Mouse (Mus musculus): ENCODE measurements around the gene Ttbk1.
"Not testable (repeated sequence)": the region's sequence is repeated elsewhere in the genome, so short reads cannot be mapped to it uniquely, and the experiment has no call there.

Gene Ttbk1

DNA sequence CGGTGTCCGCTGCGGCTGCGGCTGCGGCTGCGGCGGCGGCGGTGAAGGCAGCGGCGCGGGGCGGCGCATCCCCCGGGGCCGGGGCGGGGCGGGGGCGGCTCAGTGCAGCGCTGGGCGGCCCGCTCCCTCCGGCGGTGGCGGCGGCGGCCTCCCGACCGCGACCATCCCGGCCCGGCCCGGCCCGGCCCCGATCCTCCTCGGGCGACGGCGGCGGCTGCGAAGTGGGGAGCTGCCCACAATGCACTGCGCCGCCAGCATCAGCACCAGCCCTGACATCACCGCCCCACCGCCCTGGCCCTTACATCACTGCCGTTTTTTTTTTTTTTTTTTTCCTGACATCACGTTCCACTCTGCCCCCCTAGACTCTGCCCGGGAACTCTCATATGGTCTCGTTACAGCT is at the start of gene Ttbk1:
Ttbk1 (minus strand) TSS at position 245 of the 400 bp plus-strand sequence.
- no peak for DNase-seq (ENCODE audit: low spot score in 2 of 2)

- peak; percentile 68 to 90 for DNase-seq (ENCODE audit: low spot score in 2 of 2)
These were observed 38.3 kb upstream of the Ttbk1 start for GRCm38 (mm10) chr17:46525579-46526307.

GRCm38 (mm10) chr17:46525065-46525464 is 37.6 kb upstream of the Ttbk1 start:
- peak in 1 of 2 experiments; percentile 60 for DNase-seq (ENCODE audit: low spot score in 2 of 2)

DNA sequence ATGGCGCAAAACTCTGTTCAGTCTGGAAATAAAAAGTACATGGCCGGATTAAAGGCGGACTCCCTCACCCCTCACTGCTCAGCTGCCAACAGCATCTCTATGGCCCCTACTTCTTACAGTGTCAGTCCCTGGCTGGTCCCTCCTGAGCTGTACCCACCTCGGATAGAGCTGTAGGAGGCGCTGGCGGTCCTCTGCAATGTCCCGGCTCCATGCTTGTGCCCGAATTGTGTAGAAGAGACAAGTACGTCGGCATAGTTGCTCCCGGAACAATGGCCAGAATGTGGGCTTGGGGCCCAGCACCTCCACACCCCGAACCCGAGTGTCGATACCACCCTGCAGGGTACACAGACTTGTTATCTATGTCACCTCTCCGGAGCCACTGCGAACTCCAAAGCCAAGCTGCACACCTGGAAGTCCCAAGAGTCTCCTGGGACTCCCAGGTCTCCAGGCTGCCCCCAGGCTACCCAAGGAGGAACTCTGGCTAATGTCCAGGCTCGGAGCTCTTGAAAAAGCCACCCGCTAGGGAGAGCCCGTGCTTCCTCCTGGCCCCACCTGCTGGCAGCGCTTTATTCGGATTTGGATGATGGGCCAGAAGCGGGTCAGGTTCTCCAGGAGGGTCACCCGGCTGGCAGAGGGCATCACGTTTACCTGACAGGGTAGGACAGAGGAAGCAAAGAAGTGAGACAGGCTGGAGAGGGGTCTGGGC is 34.6 kb upstream of the Ttbk1 start:
- DNase-seq (ENCODE audit: low spot score in 2 of 2): peak in 1 of 2 experiments; percentile 56

DNA sequence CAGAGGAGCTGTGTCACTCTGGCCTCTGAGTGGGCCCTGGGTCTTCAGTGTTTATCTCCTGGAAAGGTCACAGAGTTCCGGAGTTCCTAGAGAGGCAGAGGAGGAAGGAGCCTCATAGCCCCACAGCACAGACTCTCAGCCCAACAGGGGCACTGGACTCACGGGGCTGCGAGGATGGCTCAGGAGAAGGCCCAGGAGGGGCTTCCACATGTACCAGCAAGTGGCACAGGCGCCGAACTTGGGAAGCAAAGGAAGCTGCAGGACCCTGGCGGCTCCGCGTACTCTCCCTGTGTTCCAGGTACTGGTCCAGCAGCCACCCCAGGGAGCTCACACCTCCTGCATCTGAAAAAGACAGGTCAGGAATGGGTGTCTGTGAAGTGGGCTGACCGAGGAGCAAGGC is 33.7 kb upstream of the Ttbk1 start:
- DNase-seq (ENCODE audit: low spot score in 2 of 2): peak in 1 of 2 experiments; percentile 60

DNA sequence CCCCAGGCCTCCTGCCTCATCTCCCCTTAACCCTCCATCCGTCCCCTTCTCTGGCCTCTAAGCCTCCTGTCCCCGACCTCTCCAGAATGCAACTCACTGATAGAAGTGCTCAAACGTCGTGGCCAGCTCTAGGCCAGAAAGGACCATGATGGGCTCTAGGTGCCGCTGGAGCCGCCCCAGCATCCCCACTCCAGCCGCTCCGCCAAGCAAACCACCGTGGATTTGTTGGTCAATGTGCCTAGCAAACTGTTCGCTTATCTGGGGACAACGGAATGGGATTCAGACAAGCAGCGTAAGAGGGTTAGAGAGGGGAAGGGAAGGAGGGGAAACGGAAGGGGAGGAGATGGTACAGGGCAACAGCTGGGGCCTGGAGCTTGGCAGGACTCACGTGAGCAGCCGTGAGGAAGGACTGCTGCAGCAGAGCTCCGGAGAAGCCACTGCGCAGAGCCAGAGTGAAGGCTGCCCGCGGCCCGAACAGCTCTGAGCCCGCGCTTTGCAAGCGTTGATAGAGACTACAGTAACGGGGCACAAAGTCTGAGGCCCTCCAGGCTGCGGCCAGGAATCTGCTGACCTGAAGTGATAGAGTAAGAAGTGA is 33.0 kb upstream of the Ttbk1 start:
- DNase-seq (ENCODE audit: low spot score in 2 of 2): peak in 1 of 2 experiments; percentile 56

DNA sequence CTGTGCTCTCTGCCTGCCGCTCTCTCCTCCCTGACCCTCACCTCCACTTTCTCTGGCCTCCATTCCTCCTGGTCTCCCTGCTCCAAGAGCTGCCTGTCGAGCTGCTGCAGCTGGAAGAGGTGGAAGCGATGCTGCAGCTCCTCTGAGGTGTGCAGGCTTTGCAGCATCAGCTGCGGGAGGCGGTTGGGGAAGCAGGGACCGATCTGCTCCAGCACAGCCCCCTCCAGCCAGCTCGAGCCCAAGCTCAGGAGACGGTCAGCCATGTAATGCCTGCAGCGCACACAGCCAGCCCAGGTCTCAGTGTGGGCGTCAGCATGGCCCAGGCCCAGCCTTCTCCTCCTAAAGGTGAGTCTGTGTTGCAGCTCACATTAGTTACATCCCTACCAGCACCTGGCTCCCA is 32.5 kb upstream of the Ttbk1 start:
- DNase-seq (ENCODE audit: low spot score in 2 of 2): peak in 1 of 2 experiments; percentile 57

DNA sequence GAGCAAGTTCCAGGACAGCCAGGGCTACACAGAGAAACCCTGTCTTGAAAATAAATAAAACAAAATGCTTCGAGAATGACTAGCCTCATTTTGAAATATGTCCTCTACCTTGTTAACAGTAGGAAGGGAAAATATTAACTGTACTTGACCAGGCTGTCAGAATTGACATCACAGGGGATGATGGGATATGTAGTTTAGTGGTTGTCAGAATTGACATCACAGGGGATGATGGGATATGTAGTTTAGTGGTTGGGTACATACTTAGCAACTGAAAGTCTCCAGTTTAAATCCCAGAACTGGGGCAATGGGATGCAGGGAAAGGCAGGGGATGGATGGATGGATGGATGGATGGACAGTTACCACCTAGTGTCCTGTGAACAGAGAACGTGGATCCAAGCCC is 25.9 kb upstream of the Ttbk1 start:
- DNase-seq (ENCODE audit: low spot score in 2 of 2): no peak

- DNase-seq (ENCODE audit: low spot score in 2 of 2): no peak
These were observed 23.7 kb upstream of the Ttbk1 start for GRCm38 (mm10) chr17:46511059-46511710.

- DNase-seq (ENCODE audit: low spot score in 2 of 2): no peak
These were observed 18.1 kb upstream of the Ttbk1 start for GRCm38 (mm10) chr17:46505617-46506016.

GRCm38 (mm10) chr17:46503847-46504638 is 16.6 kb upstream of the Ttbk1 start:
- no peak for DNase-seq (ENCODE audit: low spot score in 2 of 2)

DNA sequence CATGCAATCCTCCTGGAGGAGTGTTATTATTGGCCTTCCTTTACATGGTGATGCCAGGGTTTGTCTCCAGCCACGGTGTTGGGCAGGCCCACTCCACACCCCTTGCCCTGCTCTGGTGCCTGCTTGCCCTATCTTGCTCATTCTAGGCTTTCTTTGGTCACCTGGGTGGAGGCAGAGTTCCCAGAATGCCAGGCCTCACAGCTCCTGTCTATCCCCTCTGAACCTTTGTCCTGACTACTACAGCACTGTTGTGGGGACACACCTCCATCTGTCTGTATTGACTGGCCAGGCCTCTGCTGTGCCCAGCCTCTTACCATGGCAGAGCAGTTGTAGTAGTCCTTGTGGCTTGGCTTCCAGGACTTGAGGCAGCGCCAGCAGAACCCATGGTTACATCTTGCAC is 15.3 kb upstream of the Ttbk1 start:
- no peak for DNase-seq (ENCODE audit: low spot score in 2 of 2)

- no peak for DNase-seq (ENCODE audit: low spot score in 2 of 2)
These were observed 10.5 kb upstream of the Ttbk1 start for GRCm38 (mm10) chr17:46497956-46498355.

DNA sequence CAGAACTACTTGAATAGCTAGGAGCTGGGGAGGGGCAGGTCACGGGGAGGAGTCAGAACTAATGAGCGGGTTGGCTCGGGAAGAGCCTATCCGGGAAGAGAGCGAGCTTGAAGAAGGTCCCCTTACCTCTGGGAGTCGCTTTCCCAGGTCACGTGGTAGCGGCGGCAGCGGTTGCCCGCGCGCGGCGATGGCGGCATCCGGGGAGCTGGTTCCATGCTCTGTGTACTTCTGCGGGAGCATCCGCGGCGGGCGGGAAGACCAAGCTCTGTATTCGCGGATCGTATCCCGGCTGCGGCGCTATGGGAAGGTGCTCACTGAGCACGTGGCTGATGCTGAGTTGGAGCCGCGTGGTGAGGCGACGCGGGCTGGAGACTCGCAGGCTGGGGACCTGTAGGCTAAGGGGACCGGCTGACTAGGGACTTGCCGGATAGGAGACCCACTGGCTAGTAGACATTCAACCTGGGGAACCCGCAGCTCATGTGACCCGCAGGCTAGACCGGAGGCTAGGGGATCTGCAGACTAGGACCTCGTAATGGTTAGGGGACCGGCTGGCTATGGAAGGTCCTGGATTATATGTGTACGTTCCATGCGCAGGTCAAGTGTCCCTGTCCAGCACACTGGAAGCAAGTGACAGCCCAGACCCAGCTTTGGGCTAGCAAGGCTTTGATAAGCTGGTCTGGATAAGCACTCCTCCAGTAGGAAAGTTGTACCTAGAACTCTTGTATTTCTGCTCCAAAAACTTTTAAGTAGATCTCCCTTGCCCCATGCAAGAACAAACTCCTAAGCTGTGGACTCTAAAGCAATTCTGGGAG is 9.4 kb upstream of the Ttbk1 start, which contains the start of gene Dnph1:
Dnph1 (plus strand) TSS at position 89 of the 812 bp plus-strand sequence.
- peak; percentile 60 to 79 for DNase-seq (ENCODE audit: low spot score in 2 of 2)

DNA sequence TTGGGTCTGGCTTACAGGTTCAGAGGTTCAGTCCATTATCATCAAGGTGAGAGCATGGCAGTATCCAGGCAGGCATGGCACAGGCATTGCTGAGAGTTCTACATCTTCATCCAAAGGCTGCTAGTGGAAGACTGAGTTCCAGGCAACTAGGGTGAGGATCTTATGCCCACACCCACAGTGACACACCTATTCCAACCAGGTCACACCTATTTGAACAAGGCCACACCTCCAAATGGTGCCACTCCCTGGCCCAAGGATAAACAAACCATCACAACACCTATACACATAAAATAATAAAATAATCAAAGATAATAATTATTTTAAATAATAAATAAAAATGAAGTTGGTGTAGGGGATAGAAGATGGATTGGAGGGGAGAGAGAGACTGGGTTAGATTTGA is 8.6 kb upstream of the Ttbk1 start:
- not testable (repeated sequence) for DNase-seq (ENCODE audit: low spot score in 2 of 2)

DNA sequence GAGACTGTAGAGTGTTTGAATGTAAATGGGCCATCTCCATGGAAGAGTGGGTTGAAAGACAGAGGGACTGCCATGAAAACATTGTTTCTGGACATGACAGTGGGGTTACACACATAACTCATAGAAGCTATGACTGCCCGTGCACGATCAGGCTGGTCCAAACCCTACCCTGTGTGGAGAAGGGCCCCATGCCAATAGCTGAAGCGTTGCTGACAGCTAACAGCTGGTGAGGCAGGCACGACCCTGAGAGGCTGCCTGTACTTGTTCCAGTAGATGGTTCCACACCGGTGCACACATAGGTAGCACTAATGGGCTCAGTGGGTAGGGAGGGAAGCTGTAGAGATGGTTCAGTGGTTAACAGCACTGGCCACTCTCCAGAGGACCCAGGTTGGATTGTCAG is 8.0 kb upstream of the Ttbk1 start:
- no peak for DNase-seq (ENCODE audit: low spot score in 2 of 2)

DNA sequence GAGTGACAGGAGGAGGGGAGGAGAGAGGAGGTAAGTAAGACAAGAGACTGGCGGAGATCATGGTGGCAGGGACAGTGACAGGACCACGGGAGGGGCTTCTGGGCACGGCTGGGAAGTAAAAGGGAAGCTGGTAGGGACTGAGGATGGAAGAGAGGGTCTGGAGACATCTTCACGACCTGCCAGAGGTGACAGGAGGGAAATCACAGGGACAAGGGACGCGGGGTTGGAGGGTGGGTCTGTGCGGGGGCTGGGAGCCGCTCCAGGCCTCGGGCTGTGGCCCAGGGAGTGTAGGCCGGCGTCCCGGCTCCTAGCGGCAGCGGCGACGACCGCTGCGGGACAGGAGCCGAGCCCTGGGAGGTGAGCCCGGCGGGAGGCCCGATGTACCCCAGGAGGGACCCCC is 480 bp downstream of the Ttbk1 start:
- no peak for DNase-seq (ENCODE audit: low spot score in 2 of 2)

- DNase-seq (ENCODE audit: low spot score in 2 of 2): no peak
These were observed 3.0 kb downstream of the Ttbk1 start for GRCm38 (mm10) chr17:46484461-46484875.

GRCm38 (mm10) chr17:46484021-46484431 is 3.4 kb downstream of the Ttbk1 start:
- DNase-seq (ENCODE audit: low spot score in 2 of 2): no peak

DNA sequence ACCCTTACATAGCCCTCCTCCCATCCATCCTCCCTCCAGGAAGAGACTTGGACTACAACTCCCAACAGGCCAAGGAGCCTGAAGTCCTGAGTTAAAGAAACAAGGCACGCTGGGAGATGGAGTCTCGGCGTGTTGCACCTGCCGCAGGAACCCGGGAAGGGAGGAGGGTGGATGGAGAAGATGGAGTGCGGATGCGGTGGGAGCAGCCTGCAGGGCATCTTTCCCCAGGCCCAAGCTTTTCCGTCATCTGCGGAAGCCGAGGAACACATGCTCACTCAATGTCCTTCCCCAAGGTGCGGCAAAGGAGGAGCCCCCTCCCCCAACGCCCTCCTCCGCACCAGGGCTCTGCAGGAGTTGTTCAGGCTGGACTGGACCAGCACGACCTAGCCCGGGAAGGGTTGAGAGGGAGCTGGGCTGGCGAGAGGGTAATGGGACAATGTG is 3.9 kb downstream of the Ttbk1 start:
- no peak for DNase-seq (ENCODE audit: low spot score in 2 of 2)

All from spleen, postnatal 4 days (tissue).